Mouse (Mus musculus): ENCODE results near the gene Satb1. TPM values are rescaled to one million over a fixed set of nuclear protein-coding genes. Genes with fewer than 3 reads are reported as not detected.

The Satb1 gene
- polyA plus RNA-seq, 1 experiment: 873 TPM

DNA sequence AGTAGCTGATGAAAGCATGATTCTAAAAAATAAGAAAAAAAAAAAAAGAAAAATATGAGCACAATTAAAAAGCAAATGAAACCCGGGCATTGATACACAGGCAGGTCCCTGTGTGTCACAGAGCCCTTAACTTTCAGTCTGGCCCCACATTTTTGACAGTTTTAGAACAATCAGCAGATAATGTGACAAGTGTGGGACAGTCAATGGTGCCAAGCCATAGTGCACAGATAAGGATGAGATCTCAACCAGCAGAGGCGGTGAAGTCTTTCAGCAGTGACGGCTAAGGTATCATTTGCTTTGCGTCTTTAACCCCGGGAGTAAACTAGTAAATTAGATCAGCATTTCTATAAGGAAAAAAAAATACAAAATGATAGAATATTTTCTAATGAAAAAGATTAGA lies 36.6 kb downstream of the Satb1 start:
- TF ChIP-seq CTCF (IDR thresholded peaks at IDR 0.05; ENCODE audit: borderline replicate concordance, control insufficient read depth, extremely low read depth, insufficient read depth, low read length, poor library complexity) (no peak), POLR2A (IDR thresholded peaks at IDR 0.05; ENCODE audit: control insufficient read depth, extremely low read depth, insufficient read depth, low read length, poor library complexity) (no peak)
- Histone ChIP-seq H3K4me1 (replicated peaks; ENCODE audit: control insufficient read depth, insufficient read depth, low read length) (peaks cover 4% of the 10 kb centered on the region; the same call in 1 of the 2 replicates), H3K4me3 (ENCODE audit: control insufficient read depth, insufficient read depth, low read length) (no peak overlapping the region), H3K27ac (ENCODE audit: control insufficient read depth, insufficient read depth, low read length) (no peak overlapping the region), H3K27me3 (ENCODE audit: control insufficient read depth, insufficient read depth, low read length) (no peaks in the 10 kb centered on the region), H3K36me3 (ENCODE audit: control insufficient read depth, insufficient read depth, low read length) (peaks cover 96% of the 10 kb centered on the region)
- no peak for DNase-seq
- WGBS: 95% methylated on average over 5 of the region's 5 CpGs

DNA sequence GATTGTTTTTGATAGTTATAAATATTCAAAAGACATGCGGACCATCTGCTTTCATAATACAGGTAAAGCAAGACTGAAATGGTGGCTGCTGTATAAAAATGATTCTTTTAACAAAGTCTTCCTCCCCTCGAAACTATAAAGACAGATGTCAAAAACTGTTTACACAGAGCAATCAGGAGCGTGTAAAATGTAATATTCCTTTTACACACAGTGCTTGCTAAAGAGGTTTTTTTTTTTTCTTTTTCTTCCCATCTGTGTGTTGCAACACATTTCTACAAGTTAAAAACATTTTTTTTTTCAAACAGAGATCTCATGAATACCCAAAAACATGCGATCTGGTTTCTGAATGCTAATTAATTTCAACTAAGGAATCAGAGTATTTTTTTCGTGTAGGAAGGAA lies 41.9 kb downstream of the Satb1 start:
- no peak overlapping the region for H3K4me3 ChIP-seq (ENCODE audit: control insufficient read depth, insufficient read depth, low read length)
- no peaks in the 10 kb centered on the region for H3K27me3 ChIP-seq (ENCODE audit: control insufficient read depth, insufficient read depth, low read length)
- 94% methylated on average over 5 of the region's 5 CpGs for WGBS
- peaks cover 4% of the 10 kb centered on the region for H3K4me1 ChIP-seq (replicated peaks; ENCODE audit: control insufficient read depth, insufficient read depth, low read length)
- peaks cover 91% of the 10 kb centered on the region for H3K36me3 ChIP-seq (ENCODE audit: control insufficient read depth, insufficient read depth, low read length)
- no peak for DNase-seq
- TF ChIP-seq POLR2A (IDR thresholded peaks at IDR 0.05; ENCODE audit: control insufficient read depth, extremely low read depth, insufficient read depth, low read length, poor library complexity): no peak
- TF ChIP-seq CTCF (IDR thresholded peaks at IDR 0.05; ENCODE audit: borderline replicate concordance, control insufficient read depth, extremely low read depth, insufficient read depth, low read length, poor library complexity): no peak
- no peak overlapping the region for H3K27ac ChIP-seq (ENCODE audit: control insufficient read depth, insufficient read depth, low read length)

DNA sequence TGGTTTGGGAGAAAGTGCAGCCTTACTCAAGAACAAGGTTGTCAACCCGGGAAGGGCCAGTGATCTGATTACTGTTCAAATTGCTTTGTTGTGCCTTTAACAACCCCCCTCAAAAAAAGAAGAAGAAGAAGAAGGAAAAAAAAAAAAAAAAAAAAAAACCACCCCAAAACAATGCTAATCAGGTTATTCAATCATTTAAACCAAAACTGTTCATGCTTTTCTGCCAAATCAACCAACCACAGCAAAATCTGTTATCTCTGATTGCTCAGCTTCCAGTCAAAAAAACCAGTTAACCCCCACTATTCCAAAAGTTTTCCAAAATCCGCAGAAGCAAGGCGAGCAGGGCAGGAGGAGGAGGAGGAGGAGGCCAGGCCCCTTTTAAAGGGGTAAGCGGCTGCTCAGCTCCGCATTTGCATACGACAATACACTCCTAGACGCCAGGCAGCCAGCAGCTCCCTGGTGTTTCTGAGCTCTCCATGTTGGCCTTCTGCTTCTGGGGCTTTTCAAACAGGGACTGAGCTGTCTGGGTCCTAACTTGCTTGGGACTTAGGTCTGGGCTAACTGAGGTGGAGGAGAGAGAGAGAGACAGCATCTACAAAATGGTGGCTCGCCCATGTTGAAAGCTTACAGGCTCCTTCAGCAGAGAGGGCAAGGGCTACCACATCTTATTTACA lies 42.6 kb downstream of the Satb1 start:
- H3K27ac ChIP-seq (ENCODE audit: control insufficient read depth, insufficient read depth, low read length): no peak overlapping the region
- no peak overlapping the region for H3K4me3 ChIP-seq (ENCODE audit: control insufficient read depth, insufficient read depth, low read length)
- peaks cover 93% of the 10 kb centered on the region for H3K36me3 ChIP-seq (ENCODE audit: control insufficient read depth, insufficient read depth, low read length)
- no peaks in the 10 kb centered on the region for H3K27me3 ChIP-seq (ENCODE audit: control insufficient read depth, insufficient read depth, low read length)
- H3K4me1 ChIP-seq (replicated peaks; ENCODE audit: control insufficient read depth, insufficient read depth, low read length): peaks cover 7% of the 10 kb centered on the region
- WGBS: 86% methylated on average over 8 of the region's 8 CpGs
- DNase-seq: no peak
- no peak for TF ChIP-seq CTCF (IDR thresholded peaks at IDR 0.05; ENCODE audit: borderline replicate concordance, control insufficient read depth, extremely low read depth, insufficient read depth, low read length, poor library complexity)
- no peak for TF ChIP-seq POLR2A (IDR thresholded peaks at IDR 0.05; ENCODE audit: control insufficient read depth, extremely low read depth, insufficient read depth, low read length, poor library complexity)

DNA sequence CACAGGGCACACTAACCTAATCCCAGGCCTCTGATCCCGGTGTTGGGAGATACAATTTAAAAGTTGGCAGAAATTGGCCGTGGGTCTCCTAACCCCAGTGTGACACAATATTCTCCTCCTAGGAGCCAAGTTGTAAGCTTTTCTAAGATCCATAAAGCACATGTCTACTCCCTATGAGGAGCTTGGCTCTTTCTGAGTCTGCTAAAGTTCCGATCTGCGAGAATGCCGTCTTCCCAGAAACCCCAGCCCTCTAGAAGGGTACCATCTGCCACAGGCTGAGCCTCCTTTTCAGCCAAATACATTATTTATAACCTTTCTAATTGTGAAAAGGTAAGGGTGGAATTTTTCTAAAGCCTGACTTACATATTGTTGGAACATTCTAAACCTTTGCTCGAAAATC lies 43.3 kb downstream of the Satb1 start:
- H3K4me3 ChIP-seq (ENCODE audit: control insufficient read depth, insufficient read depth, low read length): no peak overlapping the region
- no peaks in the 10 kb centered on the region for H3K27me3 ChIP-seq (ENCODE audit: control insufficient read depth, insufficient read depth, low read length)
- peaks cover 7% of the 10 kb centered on the region for H3K4me1 ChIP-seq (replicated peaks; ENCODE audit: control insufficient read depth, insufficient read depth, low read length)
- TF ChIP-seq CTCF (IDR thresholded peaks at IDR 0.05; ENCODE audit: borderline replicate concordance, control insufficient read depth, extremely low read depth, insufficient read depth, low read length, poor library complexity) (no peak), POLR2A (IDR thresholded peaks at IDR 0.05; ENCODE audit: control insufficient read depth, extremely low read depth, insufficient read depth, low read length, poor library complexity) (no peak)
- peak overlapping the region; percentile 20; the same call in 1 of the 2 replicates for H3K27ac ChIP-seq (ENCODE audit: control insufficient read depth, insufficient read depth, low read length)
- peaks cover 95% of the 10 kb centered on the region for H3K36me3 ChIP-seq (ENCODE audit: control insufficient read depth, insufficient read depth, low read length)
- DNase-seq: no peak
- 96% methylated on average over 6 of the region's 6 CpGs for WGBS

DNA sequence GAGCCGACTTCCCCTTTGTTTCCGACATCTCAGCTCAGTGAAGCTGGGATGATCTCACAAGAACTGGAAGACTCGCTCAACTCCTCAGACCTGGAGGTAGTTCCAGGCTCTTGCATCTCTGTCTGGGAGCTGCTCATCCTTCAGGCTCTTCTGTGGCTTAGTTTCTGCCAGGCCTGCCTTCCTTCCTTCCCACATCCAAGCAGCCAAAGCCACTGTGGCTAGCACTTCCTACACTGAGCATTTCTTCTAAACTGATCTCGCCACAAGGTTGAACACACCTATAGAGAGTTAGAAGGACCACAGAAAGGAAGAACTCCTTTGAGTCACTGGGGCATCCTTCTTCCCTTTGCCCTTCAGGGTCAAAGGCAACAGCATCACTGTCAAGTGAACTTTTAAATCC lies 44.0 kb downstream of the Satb1 start:
- H3K36me3 ChIP-seq (ENCODE audit: control insufficient read depth, insufficient read depth, low read length): peaks cover 95% of the 10 kb centered on the region
- TF ChIP-seq POLR2A (IDR thresholded peaks at IDR 0.05; ENCODE audit: control insufficient read depth, extremely low read depth, insufficient read depth, low read length, poor library complexity) (no peak), CTCF (IDR thresholded peaks at IDR 0.05; ENCODE audit: borderline replicate concordance, control insufficient read depth, extremely low read depth, insufficient read depth, low read length, poor library complexity) (no peak)
- 74% methylated on average over 4 of the region's 4 CpGs for WGBS
- H3K27me3 ChIP-seq (ENCODE audit: control insufficient read depth, insufficient read depth, low read length): no peaks in the 10 kb centered on the region
- no peak overlapping the region; the same call in 1 of the 2 replicates for H3K27ac ChIP-seq (ENCODE audit: control insufficient read depth, insufficient read depth, low read length)
- no peak for DNase-seq
- H3K4me3 ChIP-seq (ENCODE audit: control insufficient read depth, insufficient read depth, low read length): no peak overlapping the region
- H3K4me1 ChIP-seq (replicated peaks; ENCODE audit: control insufficient read depth, insufficient read depth, low read length): peaks cover 4% of the 10 kb centered on the region; the same call in 1 of the 2 replicates

DNA sequence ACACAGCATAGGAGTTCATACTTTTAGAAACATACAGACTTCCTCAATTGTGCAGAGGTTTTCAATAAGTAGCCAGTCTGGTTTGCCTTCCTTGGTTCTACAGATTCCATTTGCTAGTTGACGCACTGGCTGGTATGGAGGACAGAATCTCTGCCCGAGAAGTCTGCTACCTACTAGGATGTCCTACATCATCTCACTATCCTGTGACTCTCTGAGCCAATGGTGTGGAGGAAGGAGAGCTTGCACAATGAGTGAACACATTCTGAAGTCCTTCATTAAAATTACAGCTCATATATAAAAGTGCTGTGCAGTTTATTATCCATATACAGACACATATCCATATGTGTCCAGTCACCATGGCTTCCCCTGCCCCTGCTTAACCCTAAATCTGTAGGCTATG lies 45.1 kb downstream of the Satb1 start:
- Histone ChIP-seq H3K36me3 (ENCODE audit: control insufficient read depth, insufficient read depth, low read length) (peaks cover 95% of the 10 kb centered on the region), H3K27ac (ENCODE audit: control insufficient read depth, insufficient read depth, low read length) (no peak overlapping the region), H3K4me3 (ENCODE audit: control insufficient read depth, insufficient read depth, low read length) (no peak overlapping the region), H3K4me1 (replicated peaks; ENCODE audit: control insufficient read depth, insufficient read depth, low read length) (peaks cover 3% of the 10 kb centered on the region; the same call in 1 of the 2 replicates), H3K27me3 (ENCODE audit: control insufficient read depth, insufficient read depth, low read length) (no peaks in the 10 kb centered on the region)
- WGBS: 84% methylated on average over 2 of the region's 2 CpGs
- TF ChIP-seq POLR2A (IDR thresholded peaks at IDR 0.05; ENCODE audit: control insufficient read depth, extremely low read depth, insufficient read depth, low read length, poor library complexity) (no peak), CTCF (IDR thresholded peaks at IDR 0.05; ENCODE audit: borderline replicate concordance, control insufficient read depth, extremely low read depth, insufficient read depth, low read length, poor library complexity) (no peak)
- no peak for DNase-seq
